Comparison of ENCODE assay signal across 13 mouse cellular contexts in the genomic region with DNA sequence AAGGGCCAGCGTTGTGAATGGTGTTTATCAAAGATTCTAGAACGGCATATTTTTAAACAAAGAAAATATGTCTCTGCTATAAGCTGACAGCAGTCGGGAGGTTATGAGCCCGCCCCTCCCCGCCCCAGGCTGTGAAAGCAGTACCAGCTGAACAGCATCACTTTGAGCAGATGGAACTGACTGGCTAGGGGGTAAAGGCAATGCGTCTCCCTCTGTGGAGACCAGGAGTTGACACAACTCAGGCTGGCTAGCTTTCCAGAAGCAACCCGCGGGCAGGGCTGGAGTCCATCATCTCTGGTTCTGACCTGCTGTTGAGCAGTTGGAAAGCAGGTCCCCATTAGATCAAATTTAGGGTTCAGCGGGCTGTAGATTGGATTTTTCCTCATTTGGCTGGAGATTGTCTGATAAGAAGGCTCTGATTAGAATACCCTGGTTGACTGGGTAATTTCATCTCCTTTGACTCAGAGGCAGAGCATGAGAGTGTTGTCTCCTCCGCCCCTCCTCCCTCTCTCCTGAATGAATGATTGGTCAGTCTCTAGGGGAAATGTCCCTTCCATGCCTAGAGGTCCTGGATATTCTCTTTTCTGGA.
DNase-seq lines count a peak whose midpoint lies in the region; ATAC-seq and TF ChIP-seq lines count a peak whose summit lies in the region.
"Had no signal": no experiment of that assay in that cellular context is flagged by ENCODE, and none has a peak within 500 bp of the region (broad histone marks: within the 10 kb centered on the region; RNA-seq: fewer than 3 reads in every experiment).

No protein-coding gene starts in this region.

- H3K4me1 ChIP-seq in forebrain, embryonic 14.5 days (ENCODE audit: control insufficient read depth, insufficient read depth, low read length), result no peaks in the 10 kb centered on the region
- H3K4me1 ChIP-seq in forebrain, embryonic 10.5 days, result peaks cover 40% of the 10 kb centered on the region
- H3K4me1 ChIP-seq in intestine, embryonic 15.5 days (replicated peaks), result peaks cover 23% of the 10 kb centered on the region; the same call in 1 of the 2 replicates
- H3K4me1 ChIP-seq in thymus, adult 2 months (replicated peaks; ENCODE audit: control insufficient read depth, insufficient read depth, low read length), result no peaks in the 10 kb centered on the region

- 0 out of 2 replicates have a peak, but pooled peaks cover 4% of the 10 kb centered on the region for H3K27me3 ChIP-seq in forebrain, embryonic 14.5 days (replicated peaks; ENCODE audit: control insufficient read depth, insufficient read depth, low read length)
- peaks cover 57% of the 10 kb centered on the region for H3K27me3 ChIP-seq in forebrain, embryonic 10.5 days (ENCODE audit: poor library complexity, severe bottlenecking)
- H3K27me3 ChIP-seq in intestine, embryonic 15.5 days (replicated peaks), result no peaks in the 10 kb centered on the region
- H3K27me3 ChIP-seq in thymus, adult 2 months (ENCODE audit: control insufficient read depth, insufficient read depth, low read length), result no peaks in the 10 kb centered on the region
- H3K27me3 ChIP-seq: embryonic facial prominence, embryonic 15.5 days; liver, embryonic 13.5 days had no signal

- H3K27ac ChIP-seq in forebrain, embryonic 14.5 days (ENCODE audit: low read depth, low read length), result no peak overlapping the region
- no peak overlapping the region; the same call in 1 of the 2 replicates for H3K27ac ChIP-seq in forebrain, embryonic 10.5 days
- H3K27ac ChIP-seq in intestine, embryonic 15.5 days, result no peak overlapping the region
- no peak overlapping the region for H3K27ac ChIP-seq in thymus, adult 2 months (ENCODE audit: control insufficient read depth, insufficient read depth, low read length)
- H3K27ac ChIP-seq: embryonic facial prominence, embryonic 15.5 days; kidney, postnatal 0 days; liver, embryonic 13.5 days had no signal

- peak; percentile 40; the same call in 1 of the 2 replicates for ATAC-seq in forebrain, embryonic 14.5 days
- peak; percentile 64 for ATAC-seq in intestine, embryonic 15.5 days

- H3K36me3 ChIP-seq in forebrain, embryonic 14.5 days (ENCODE audit: control insufficient read depth, insufficient read depth, low read length), result no peaks in the 10 kb centered on the region
- H3K36me3 ChIP-seq in forebrain, embryonic 10.5 days (replicated peaks), result no peaks in the 10 kb centered on the region
- H3K36me3 ChIP-seq in intestine, embryonic 15.5 days, result no peaks in the 10 kb centered on the region
- no peaks in the 10 kb centered on the region for H3K36me3 ChIP-seq in thymus, adult 2 months (ENCODE audit: control insufficient read depth, insufficient read depth, low read length)
- H3K36me3 ChIP-seq: embryonic facial prominence, embryonic 15.5 days; liver, embryonic 13.5 days had no signal

- no peaks in the 10 kb centered on the region for H3K9me3 ChIP-seq in forebrain, embryonic 14.5 days (replicated peaks; ENCODE audit: control insufficient read depth, low read length)
- H3K9me3 ChIP-seq in forebrain, embryonic 10.5 days, result no peaks in the 10 kb centered on the region
- H3K9me3 ChIP-seq in intestine, embryonic 15.5 days, result no peaks in the 10 kb centered on the region
- H3K9me3 ChIP-seq: embryonic facial prominence, embryonic 15.5 days; liver, embryonic 13.5 days had no signal

- H3K4me2 ChIP-seq in forebrain, embryonic 14.5 days (ENCODE audit: low read length), result no peak overlapping the region
- no peak overlapping the region for H3K4me2 ChIP-seq in intestine, embryonic 15.5 days (replicated peaks)
- H3K4me2 ChIP-seq: embryonic facial prominence, embryonic 15.5 days; liver, embryonic 13.5 days had no signal

- no peak overlapping the region for H3K4me3 ChIP-seq in forebrain, embryonic 14.5 days (ENCODE audit: low read depth, low read length)
- H3K4me3 ChIP-seq in forebrain, embryonic 10.5 days, result no peak overlapping the region
- no peak overlapping the region for H3K4me3 ChIP-seq in intestine, embryonic 15.5 days (replicated peaks)
- H3K4me3 ChIP-seq in thymus, adult 2 months (ENCODE audit: control insufficient read depth, insufficient read depth, low read length), result no peak overlapping the region
- H3K4me3 ChIP-seq: embryonic facial prominence, embryonic 15.5 days; liver, embryonic 13.5 days; myocyte had no signal

- no peak overlapping the region for H3K9ac ChIP-seq in forebrain, embryonic 14.5 days (ENCODE audit: low read length)
- no peak overlapping the region for H3K9ac ChIP-seq in intestine, embryonic 15.5 days
- H3K9ac ChIP-seq: embryonic facial prominence, embryonic 15.5 days; liver, embryonic 13.5 days had no signal

- no peak for TF ChIP-seq POLR2A in thymus, adult 2 months (IDR thresholded peaks at IDR 0.05; ENCODE audit: control insufficient read depth, extremely low read depth, insufficient read depth, low read length, poor library complexity)

- WGBS in forebrain, embryonic 14.5 days, result 74% methylated on average over 10 of the region's 10 CpGs
- WGBS in forebrain, embryonic 10.5 days, result 85% methylated on average over 10 of the region's 10 CpGs
- 45% methylated on average over 10 of the region's 10 CpGs for WGBS in intestine, embryonic 15.5 days
- 86% methylated on average over 10 of the region's 10 CpGs for WGBS in thymus, adult 2 months

- no peak for TF ChIP-seq CTCF in thymus, adult 2 months (IDR thresholded peaks at IDR 0.05; ENCODE audit: borderline replicate concordance, control insufficient read depth, extremely low read depth, insufficient read depth, low read length, poor library complexity)

- DNase-seq in forebrain, embryonic 14.5 days (ENCODE audit: low spot score), result peak; percentile 47
- DNase-seq in forebrain, embryonic 10.5 days (ENCODE audit: extremely low spot score, low spot score), result no peak
- DNase-seq in MN1 (ENCODE audit: low spot score), result peak; percentile 92
- peak; percentile 53 to 62 for DNase-seq in cerebellum, postnatal 14 days
- DNase-seq in thymus, postnatal 4 days, result no peak
- DNase-seq in thymus, adult 2 months, result no peak
- DNase-seq in urinary bladder, postnatal 10 days (ENCODE audit: low spot score), result no peak
- DNase-seq: heart, adult 11 months; liver, embryonic 13.5 days had no signal

Comparison
In these comparisons a context has a peak if more than half of its experiments do, and no peak if none do; other contexts are left out.
1. DNase-seq: peak in forebrain, embryonic 14.5 days (single experiment), MN1 (single experiment) and cerebellum, postnatal 14 days (2 of 2); none in forebrain, embryonic 10.5 days (single experiment), thymus, postnatal 4 days (single experiment), thymus, adult 2 months (single experiment) and urinary bladder, postnatal 10 days (single experiment).